Mouse (Mus musculus) thymus, adult 2 months (tissue): Measurements from ENCODE around the gene Gapdh.

Source experiments
- CTCF ChIP-seq: fragments of 200-500 bp; IDR thresholded peaks from 2 replicates; pipeline ENCODE4 v1.5.1; 2012; ENCODE audit warnings: mild to moderate bottlenecking, control low read depth, low read length, moderate library complexity, borderline replicate concordance; ENCODE audit not compliant: control insufficient read depth, poor library complexity, insufficient read depth; ENCODE audit errors: extremely low read depth
- POLR2A ChIP-seq: fragments of 200-500 bp; IDR thresholded peaks from 2 replicates; pipeline ENCODE4 v1.6.1; 2012; ENCODE audit warnings: mild to moderate bottlenecking, low read length, control low read depth, moderate library complexity; ENCODE audit not compliant: control insufficient read depth, poor library complexity, insufficient read depth; ENCODE audit errors: extremely low read depth

- TF ChIP-seq CTCF: no peak
- TF ChIP-seq POLR2A: no peak
Observed at GRCm38 (mm10) chr6:125182133-125182532, 15.9 kb upstream of the Gapdh start.
